Mouse (Mus musculus) heart, postnatal 25 days (tissue): ENCODE measurements at regions not wholly inside any gene's neighbourhood (a gene's known extent, or its start where the extent isn't known, plus 50 kb on each side); places are given as distances from the start of the nearest gene placed in this dataset.

Experiments used
- DNase-seq: peaks from one replicate; pipeline ENCODE4 v3.0.0; 2022; ENCODE audit warnings: low spot score
- intact Hi-C: fragments of 180-260 bp; cut with DNase I; formaldehyde crosslinking; loops from one replicate; pipeline ENCODE4 v1.15.1; 2025

- intact Hi-C loops = no loop called here
Measured at GRCm38 (mm10) chr5:11983452-11983851, 65.6 kb downstream of the 4933402N22Rik start.

GRCm38 (mm10) chr5:11989140-11989539, 71.3 kb downstream of the 4933402N22Rik start:
- intact Hi-C loops = no loop called here
- DNase-seq = no peak

More at GRCm38 (mm10) chr5:11983452-11983851, 65.6 kb downstream of the 4933402N22Rik start:
- DNase-seq = no peak

- intact Hi-C loops = no loop called here
Measured at GRCm38 (mm10) chr5:12000777-12001176, 82.9 kb downstream of the 4933402N22Rik start.

GRCm38 (mm10) chr5:12006473-12006872, 88.6 kb downstream of the 4933402N22Rik start:
- intact Hi-C loops = no loop called here
- no peak for DNase-seq

More at GRCm38 (mm10) chr5:12000777-12001176, 82.9 kb downstream of the 4933402N22Rik start:
- DNase-seq = no peak

- no peak for DNase-seq
- intact Hi-C loops = no loop called here
Measured at GRCm38 (mm10) chr5:12016332-12016731, 98.5 kb downstream of the 4933402N22Rik start.

- DNase-seq = no peak
- intact Hi-C loops = no loop called here
Measured at GRCm38 (mm10) chr5:12020489-12020888, 102.6 kb downstream of the 4933402N22Rik start.

GRCm38 (mm10) chr5:12024705-12025383, 107.0 kb downstream of the 4933402N22Rik start:
- intact Hi-C loops = no loop called here
- DNase-seq = no peak

GRCm38 (mm10) chr5:12030002-12030401, 112.2 kb downstream of the 4933402N22Rik start:
- DNase-seq = no peak
- intact Hi-C loops = loop anchor here (5.0 kb wide), 3 partner anchors 352 to 527 kb away; partner anchors contain the start of gene Sema3d

- intact Hi-C loops = no loop called here
Measured at GRCm38 (mm10) chr5:12049806-12050205, 132.0 kb downstream of the 4933402N22Rik start.

GRCm38 (mm10) chr5:12080191-12080590, 162.3 kb downstream of the 4933402N22Rik start:
- intact Hi-C loops = no loop called here
- no peak for DNase-seq

More at GRCm38 (mm10) chr5:12049806-12050205, 132.0 kb downstream of the 4933402N22Rik start:
- DNase-seq = no peak

GRCm38 (mm10) chr5:12093680-12094079, 175.8 kb downstream of the 4933402N22Rik start:
- intact Hi-C loops = no loop called here

GRCm38 (mm10) chr5:12116587-12117354, 198.9 kb downstream of the 4933402N22Rik start:
- intact Hi-C loops = no loop called here
- no peak for DNase-seq

More at GRCm38 (mm10) chr5:12093680-12094079, 175.8 kb downstream of the 4933402N22Rik start:
- DNase-seq = no peak

GRCm38 (mm10) chr5:12124935-12125334, 207.1 kb downstream of the 4933402N22Rik start:
- intact Hi-C loops = no loop called here
- no peak for DNase-seq

GRCm38 (mm10) chr5:12127484-12128265, 209.8 kb downstream of the 4933402N22Rik start:
- DNase-seq = no peak
- intact Hi-C loops = no loop called here

- intact Hi-C loops = no loop called here
- no peak for DNase-seq
Measured at GRCm38 (mm10) chr5:12138961-12139360, 221.1 kb downstream of the 4933402N22Rik start.

GRCm38 (mm10) chr5:12153295-12153694, 229.9 kb upstream of the Sema3d start:
- intact Hi-C loops = no loop called here
- no peak for DNase-seq

GRCm38 (mm10) chr5:12154551-12155091, 228.6 kb upstream of the Sema3d start:
- DNase-seq = no peak
- intact Hi-C loops = no loop called here

- intact Hi-C loops = no loop called here
- no peak for DNase-seq
Measured at GRCm38 (mm10) chr5:12191681-12192080, 191.5 kb upstream of the Sema3d start.

GRCm38 (mm10) chr5:12207452-12207851, 175.7 kb upstream of the Sema3d start:
- intact Hi-C loops = no loop called here
- DNase-seq = no peak

GRCm38 (mm10) chr5:12209631-12210030, 173.6 kb upstream of the Sema3d start:
- intact Hi-C loops = no loop called here
- no peak for DNase-seq
